Mouse (Mus musculus): ENCODE data around the gene 1700009N14Rik. TPM values are rescaled to one million over a fixed set of nuclear protein-coding genes. Genes with fewer than 3 reads are reported as not detected.

1700009N14Rik gene
- total RNA-seq (2015) (not detected in 2 replicates), total RNA-seq (2017) (not detected in 2 replicates)

GRCm38 (mm10) chr4:39450069-39450468, at the start of gene 1700009N14Rik:
Gene 1700009N14Rik (plus strand): TSS chr4:39450295.
- no peak for ATAC-seq (ENCODE audit: poor library complexity, severe bottlenecking)

- ATAC-seq (ENCODE audit: poor library complexity, severe bottlenecking) = no peak
These were observed 12.2 kb upstream of the 1700009N14Rik start for GRCm38 (mm10) chr4:39437870-39438367.

DNA sequence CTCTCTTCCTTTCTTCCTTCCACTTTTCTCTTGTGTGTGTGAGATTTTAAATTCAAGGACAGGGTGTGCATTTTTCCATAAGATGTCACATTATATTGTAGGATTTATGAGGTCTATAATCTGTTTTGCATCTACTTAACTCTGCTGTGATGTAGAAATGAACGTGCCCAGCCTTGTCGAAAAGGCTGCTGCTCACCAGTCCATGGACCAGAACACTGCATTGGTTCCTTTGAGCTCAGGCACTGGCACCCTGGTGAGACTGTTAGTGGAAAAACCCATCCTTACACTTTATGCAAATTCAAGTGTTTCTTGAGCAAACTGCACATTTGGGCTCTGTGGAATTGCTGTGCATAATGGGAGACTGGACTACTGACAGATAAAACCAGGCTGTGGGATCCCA, 24.2 kb downstream of the 1700009N14Rik start:
- no peak for ATAC-seq (ENCODE audit: poor library complexity, severe bottlenecking)

DNA sequence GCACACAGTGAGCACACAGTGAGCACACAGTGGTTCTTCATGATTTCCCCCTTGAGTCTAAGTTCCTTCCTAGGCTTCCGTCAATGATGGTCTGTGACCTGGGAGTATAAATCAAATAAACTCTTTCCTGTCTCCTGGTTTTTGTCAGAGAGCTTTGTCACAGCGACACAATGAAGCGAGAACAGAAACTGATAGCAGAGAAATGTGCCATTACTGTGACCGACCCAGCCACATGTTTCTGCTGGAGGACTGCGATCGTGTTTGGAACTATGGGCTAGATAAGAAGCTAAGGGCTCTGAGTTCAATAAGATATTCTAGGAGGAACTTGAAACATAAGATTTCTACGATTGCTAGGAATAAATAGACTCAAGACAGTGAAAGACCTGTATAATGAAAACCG, 36.3 kb downstream of the 1700009N14Rik start:
- ATAC-seq (ENCODE audit: poor library complexity, severe bottlenecking) = no peak

GRCm38 (mm10) chr4:39493596-39493995, 43.5 kb downstream of the 1700009N14Rik start:
- ATAC-seq (ENCODE audit: poor library complexity, severe bottlenecking) = no peak

GRCm38 (mm10) chr4:39495875-39496274, 45.8 kb downstream of the 1700009N14Rik start:
- no peak for ATAC-seq (ENCODE audit: poor library complexity, severe bottlenecking)
